Mouse (Mus musculus): ENCODE data around the gene Smg5.

- TF ChIP-seq CTCF (IDR thresholded peaks at IDR 0.05; ENCODE audit: low read depth, low read length) = no peak
- TF ChIP-seq GATA2 (IDR thresholded peaks at IDR 0.05; ENCODE audit: borderline replicate concordance, low read depth, low read length) = no peak
Observed at GRCm38 (mm10) chr3:88350732-88351131, 14.7 kb downstream of the Smg5 start.
